In genomic region chr15:100469189-100469545, GRCm38 (mm10) we compare ENCODE assay signal across 1 mouse cellular context.
TF ChIP-seq lines count a peak whose summit lies in the region.

No protein-coding gene starts in this region.

TF ChIP-seq in MEL, 35 proteins besides CTCF, POLR2A, EP300 and RAD21 (continued from another document):
- TF ChIP-seq MXI1 (IDR thresholded peaks at IDR 0.05; ENCODE audit: low read depth, low read length): no peak
- TF ChIP-seq ZKSCAN1 (IDR thresholded peaks at IDR 0.05; ENCODE audit: low read depth, low read length): no peak
- TF ChIP-seq SIN3A (IDR thresholded peaks at IDR 0.05; ENCODE audit: low read length): no peak
- no peak for TF ChIP-seq NELFE (IDR thresholded peaks at IDR 0.05; ENCODE audit: low read depth, low read length)
